12 mouse cellular contexts compared by ENCODE assay signal in genomic region chr11:112732401-112732800, GRCm38 (mm10). TPM values are rescaled to one million over a fixed set of nuclear protein-coding genes. Genes with fewer than 3 reads are reported as not detected.
DNase-seq lines count a peak whose midpoint lies in the region; ATAC-seq lines count a peak whose summit lies in the region.
"Had no signal": no experiment of that assay in that cellular context is flagged by ENCODE, and none has a peak within 500 bp of the region (broad histone marks: within the 10 kb centered on the region; RNA-seq: fewer than 3 reads in every experiment).

No protein-coding gene starts in this region.

- H3K9me3 ChIP-seq in liver, embryonic 11.5 days (ENCODE audit: control insufficient read depth, low read length) = no peaks in the 10 kb centered on the region
- H3K9me3 ChIP-seq: limb, embryonic 10.5 days had no signal

- no peak overlapping the region for H3K4me2 ChIP-seq in liver, embryonic 11.5 days

- H3K27ac ChIP-seq in liver, embryonic 11.5 days (ENCODE audit: low read depth, low read length) = no peak overlapping the region
- H3K27ac ChIP-seq: limb, embryonic 10.5 days had no signal

- no peaks in the 10 kb centered on the region for H3K36me3 ChIP-seq in liver, embryonic 11.5 days (ENCODE audit: control insufficient read depth, insufficient read depth, low read length)
- H3K36me3 ChIP-seq: limb, embryonic 10.5 days had no signal

- WGBS in liver, embryonic 11.5 days = 78% methylated on average over 7 of the region's 7 CpGs

- no peaks in the 10 kb centered on the region for H3K27me3 ChIP-seq in liver, embryonic 11.5 days (replicated peaks; ENCODE audit: control insufficient read depth, insufficient read depth, low read length)
- H3K27me3 ChIP-seq: CH12.LX had no signal

- H3K4me1 ChIP-seq in liver, embryonic 11.5 days (replicated peaks; ENCODE audit: control insufficient read depth, insufficient read depth, low read length) = peaks cover 3% of the 10 kb centered on the region; the same call in 1 of the 2 replicates

- H3K4me3 ChIP-seq in liver, embryonic 11.5 days (ENCODE audit: low read depth, low read length) = no peak overlapping the region
- H3K4me3 ChIP-seq: limb, embryonic 10.5 days had no signal

- H3K9ac ChIP-seq in liver, embryonic 11.5 days (ENCODE audit: low read depth, low read length) = no peak overlapping the region

- ATAC-seq in monocyte, adult 5-6 weeks (replicated peaks; ENCODE audit: insufficient number of reproducible peaks, low FRiP score, low TSS enrichment, poor library complexity, severe bottlenecking) = no peak
- no peak for ATAC-seq in liver, embryonic 11.5 days (replicated peaks; ENCODE audit: low FRiP score)
- ATAC-seq: intestine, embryonic 16.5 days had no signal

- DNase-seq in gastrocnemius, adult 18-20 months (ENCODE audit: low spot score) = peak; percentile 43
- no peak for DNase-seq in gastrocnemius, postnatal 4 days (ENCODE audit: low spot score in 2 of 2)
- peak; percentile 15 for DNase-seq in right cerebral cortex, adult 18-20 months
- DNase-seq in right cerebral cortex, postnatal 4 days = no peak
- peak; percentile 3 for DNase-seq in left cerebral cortex, adult 18-20 months (ENCODE audit: low spot score in 2 of 2)
- DNase-seq in testis, postnatal 10 days (ENCODE audit: low spot score) = no peak
- DNase-seq in liver, embryonic 11.5 days (ENCODE audit: low spot score) = no peak

RNA-seq across cellular contexts. Expression of gene Sox9, which starts 49.6 kb away (rescaled TPM):
- total RNA-seq in gastrocnemius, adult 18-20 months (2021) = 1 to 10 TPM; 1.6 to 2.7 TPM
- 1 to 10 TPM; 3.1 to 4.0 TPM for total RNA-seq in gastrocnemius, postnatal 4 days (2021)
- total RNA-seq in left cerebral cortex, adult 18-20 months (2021) = 10 to 100 TPM; 22.8 to 24.2 TPM
- total RNA-seq in monocyte, adult 5-6 weeks (2017) = not detected in 3 replicates
- polyA plus RNA-seq in liver, embryonic 11.5 days (2014; fragmentation: Nextera tagmentation; extraction: Ambion mirVana) = 10.8 and 11.7 TPM in 2 replicates
- total RNA-seq: CH12.LX; megakaryocyte progenitor cell, adult 5-6 weeks had no signal

Comparison
In these comparisons a context has a peak if more than half of its experiments do, and no peak if none do; other contexts are left out.
1. DNase-seq: peak in gastrocnemius, adult 18-20 months (single experiment), right cerebral cortex, adult 18-20 months (single experiment) and left cerebral cortex, adult 18-20 months (2 of 2); none in gastrocnemius, postnatal 4 days (0 of 2), right cerebral cortex, postnatal 4 days (single experiment), testis, postnatal 10 days (single experiment) and liver, embryonic 11.5 days (single experiment).
2. RNA of gene Sox9, which starts 49.6 kb away (total RNA-seq): 22.8 to 24.2 TPM in left cerebral cortex, adult 18-20 months; 3.1 to 4.0 TPM in gastrocnemius, postnatal 4 days, 1.6 to 2.7 TPM in gastrocnemius, adult 18-20 months and not detected in monocyte, adult 5-6 weeks; every median in the first group is over 4 times any median in the second.